Mouse (Mus musculus): ENCODE measurements at regions not wholly inside any gene's neighbourhood (a gene's known extent, or its start where the extent isn't known, plus 50 kb on each side); places are given as distances from the start of the nearest gene placed in this dataset.

GRCm38 (mm10) chr4:143055371-143055770, 157.4 kb downstream of the Prdm2 start:
- in situ Hi-C loops (cut with MboI, MseI): no loop called here

- in situ Hi-C loops (cut with MboI, MseI): no loop called here
Observed at GRCm38 (mm10) chr4:143053029-143053428, 159.8 kb downstream of the Prdm2 start.

GRCm38 (mm10) chr4:143051205-143051604, 161.6 kb downstream of the Prdm2 start:
- in situ Hi-C loops (cut with MboI, MseI): no loop called here

GRCm38 (mm10) chr4:143045245-143045644, 167.6 kb downstream of the Prdm2 start:
- in situ Hi-C loops (cut with MboI, MseI): no loop called here

- in situ Hi-C loops (cut with MboI, MseI): no loop called here
Observed at GRCm38 (mm10) chr4:143042806-143043205, 170.0 kb downstream of the Prdm2 start.

- in situ Hi-C loops (cut with MboI, MseI): loop anchor here (10.0 kb wide), 1 partner anchor 884 kb away; no protein-coding TSS in a partner anchor
Observed at GRCm38 (mm10) chr4:143038626-143039025, 174.2 kb downstream of the Prdm2 start.

GRCm38 (mm10) chr4:143036704-143037103, 176.1 kb downstream of the Prdm2 start:
- in situ Hi-C loops (cut with MboI, MseI): loop anchor here (10.0 kb wide), 1 partner anchor 882 kb away; no protein-coding TSS in a partner anchor

GRCm38 (mm10) chr4:143035089-143035488, 177.7 kb downstream of the Prdm2 start:
- in situ Hi-C loops (cut with MboI, MseI): loop anchor here (10.0 kb wide), 1 partner anchor 880 kb away; no protein-coding TSS in a partner anchor

- in situ Hi-C loops (cut with MboI, MseI): loop anchor here (10.0 kb wide), 1 partner anchor 880 kb away; no protein-coding TSS in a partner anchor
Observed at GRCm38 (mm10) chr4:143034324-143034723, 178.5 kb downstream of the Prdm2 start.

- in situ Hi-C loops (cut with MboI, MseI): loop anchor here (10.0 kb wide), 1 partner anchor 875 kb away; no protein-coding TSS in a partner anchor
Observed at GRCm38 (mm10) chr4:143029813-143030212, 183.0 kb downstream of the Prdm2 start.

GRCm38 (mm10) chr4:143027292-143027691, 185.5 kb downstream of the Prdm2 start:
- in situ Hi-C loops (cut with MboI, MseI): no loop called here

- in situ Hi-C loops (cut with MboI, MseI): loop anchor here (5.0 to 25.0 kb wide), 2 partner anchors 221 to 1684 kb away; no protein-coding TSS in a partner anchor
Observed at GRCm38 (mm10) chr4:143021242-143021881, 191.4 kb downstream of the Prdm2 start.

- in situ Hi-C loops (cut with MboI, MseI): loop anchor here (5.0 to 25.0 kb wide), 2 partner anchors 222 to 1683 kb away; no protein-coding TSS in a partner anchor
Observed at GRCm38 (mm10) chr4:143020658-143021057, 192.1 kb downstream of the Prdm2 start.

GRCm38 (mm10) chr4:143012900-143013299, 199.9 kb downstream of the Prdm2 start:
- in situ Hi-C loops (cut with MboI, MseI): loop anchor here (10.0 to 25.0 kb wide), 2 partner anchors 838 to 1676 kb away; no protein-coding TSS in a partner anchor

GRCm38 (mm10) chr4:143001961-143002360, 210.8 kb downstream of the Prdm2 start:
- in situ Hi-C loops (cut with MboI, MseI): loop anchor here (25.0 kb wide), 1 partner anchor 1665 kb away; no protein-coding TSS in a partner anchor

- in situ Hi-C loops (cut with MboI, MseI): loop anchor here (25.0 kb wide), 1 partner anchor 1664 kb away; no protein-coding TSS in a partner anchor
Observed at GRCm38 (mm10) chr4:143001486-143001885, 211.3 kb downstream of the Prdm2 start.

GRCm38 (mm10) chr4:142996406-142996805, 216.4 kb downstream of the Prdm2 start:
- in situ Hi-C loops (cut with MboI, MseI): no loop called here

- in situ Hi-C loops (cut with MboI, MseI): no loop called here
Observed at GRCm38 (mm10) chr4:142991401-142991800, 221.4 kb downstream of the Prdm2 start.

- in situ Hi-C loops (cut with MboI, MseI): no loop called here
Observed at GRCm38 (mm10) chr4:142989175-142989574, 223.6 kb downstream of the Prdm2 start.

GRCm38 (mm10) chr4:142983295-142983624, 229.5 kb downstream of the Prdm2 start:
- in situ Hi-C loops (cut with MboI, MseI): no loop called here

- in situ Hi-C loops (cut with MboI, MseI): no loop called here
Observed at GRCm38 (mm10) chr4:142982585-142983294, 230.1 kb downstream of the Prdm2 start.

GRCm38 (mm10) chr4:142975620-142976019, 237.2 kb downstream of the Prdm2 start:
- in situ Hi-C loops (cut with MboI, MseI): no loop called here

Measured in T-helper 1 cell (primary cell).